Mouse (Mus musculus) midbrain, embryonic 15.5 days (tissue): ENCODE measurements around the gene Slc22a6. TPM values are rescaled to one million over a fixed set of nuclear protein-coding genes. Genes with fewer than 3 reads are reported as not detected.

Experiments
- ATAC-seq: fragments of 200-750 bp; cut with Nextera tagmentation; replicated peaks from 2 replicates; pipeline ENCODE4 v1.8.0; 2017; ENCODE audit warnings: moderate TSS enrichment
- H3K27ac ChIP-seq: fragments of 300-500 bp; sonication (generic); 2 replicates; pipeline ENCODE4 v1.5.1; 2015; ENCODE audit warnings: mild to moderate bottlenecking, inconsistent platforms
- H3K27me3 ChIP-seq: fragments of 300-500 bp; sonication (generic); replicated peaks from 2 replicates; pipeline ENCODE4 v1.6.1; 2015; ENCODE audit warnings: inconsistent platforms
- H3K36me3 ChIP-seq: fragments of 300-500 bp; sonication (generic); replicated peaks from 2 replicates; pipeline ENCODE4 v1.6.1; 2015; ENCODE audit warnings: inconsistent platforms
- H3K4me1 ChIP-seq: fragments of 300-500 bp; sonication (generic); 2 replicates; pipeline ENCODE4 v1.6.1; 2015; ENCODE audit warnings: inconsistent platforms
- H3K4me2 ChIP-seq: fragments of 300-500 bp; sonication (generic); 2 replicates; pipeline ENCODE4 v1.6.1; 2015; ENCODE audit warnings: inconsistent platforms, mild to moderate bottlenecking, moderate library complexity
- H3K4me3 ChIP-seq: fragments of 300-500 bp; sonication (generic); 2 replicates; pipeline ENCODE4 v1.5.1; 2015; ENCODE audit warnings: mild to moderate bottlenecking, inconsistent platforms
- H3K9ac ChIP-seq: fragments of 300-500 bp; sonication (generic); 2 replicates; pipeline ENCODE4 v1.6.1; 2015; ENCODE audit warnings: mild to moderate bottlenecking, inconsistent platforms
- H3K9me3 ChIP-seq: fragments of 300-500 bp; sonication (generic); 2 replicates; pipeline ENCODE4 v1.6.1; 2016; ENCODE audit warnings: inconsistent platforms
- WGBS: fragments of 180-500 bp; shearing (Covaris S2); methylation state at CpG from one replicate; pipeline ENCODE4 v1.1.7; 2015; ENCODE audit warnings: mixed read lengths; 5-methylcytosine and 5-hydroxymethylcytosine counted together
- polyA plus RNA-seq: library from polyadenylated mRNA; unstranded; fragments of >200 nt; fragmentation: Nextera tagmentation; extraction: Ambion mirVana; gene quantifications from 2 replicates; pipeline ENCODE4 v1.2.1, GENCODE M21; 2015

The Slc22a6 gene
- polyA plus RNA-seq, 1 experiment from 2014 or later = 15.3 TPM

DNA sequence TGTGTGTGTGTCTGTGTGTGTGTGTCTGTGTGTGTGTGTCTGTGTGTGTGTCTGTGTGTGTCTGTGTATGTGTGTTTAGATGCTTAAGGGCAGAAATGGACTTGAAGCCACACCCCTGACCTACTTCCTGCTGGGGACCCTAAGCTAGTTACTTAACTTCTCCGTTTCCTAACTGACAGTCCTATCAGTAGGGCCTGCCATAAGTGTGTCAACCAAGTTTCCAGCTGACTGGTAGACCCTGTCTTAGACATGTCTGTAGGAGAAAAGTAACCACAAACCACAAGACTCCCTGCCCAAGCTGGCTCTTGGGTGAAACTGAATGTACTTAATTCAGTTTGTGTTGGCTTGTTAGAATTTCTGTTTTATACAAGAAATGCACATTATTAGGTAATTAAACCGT is 25.7 kb upstream of the Slc22a6 start:
- no peak overlapping the region for H3K9ac ChIP-seq
- no peaks in the 10 kb centered on the region for H3K27me3 ChIP-seq
- WGBS = 73% methylated on average over 2 of the region's 2 CpGs
- no peak overlapping the region for H3K4me3 ChIP-seq
- H3K4me2 ChIP-seq = no peak overlapping the region
- H3K9me3 ChIP-seq = no peaks in the 10 kb centered on the region
- no peaks in the 10 kb centered on the region for H3K4me1 ChIP-seq
- no peak overlapping the region for H3K27ac ChIP-seq
- ATAC-seq = no peak
- no peaks in the 10 kb centered on the region for H3K36me3 ChIP-seq

DNA sequence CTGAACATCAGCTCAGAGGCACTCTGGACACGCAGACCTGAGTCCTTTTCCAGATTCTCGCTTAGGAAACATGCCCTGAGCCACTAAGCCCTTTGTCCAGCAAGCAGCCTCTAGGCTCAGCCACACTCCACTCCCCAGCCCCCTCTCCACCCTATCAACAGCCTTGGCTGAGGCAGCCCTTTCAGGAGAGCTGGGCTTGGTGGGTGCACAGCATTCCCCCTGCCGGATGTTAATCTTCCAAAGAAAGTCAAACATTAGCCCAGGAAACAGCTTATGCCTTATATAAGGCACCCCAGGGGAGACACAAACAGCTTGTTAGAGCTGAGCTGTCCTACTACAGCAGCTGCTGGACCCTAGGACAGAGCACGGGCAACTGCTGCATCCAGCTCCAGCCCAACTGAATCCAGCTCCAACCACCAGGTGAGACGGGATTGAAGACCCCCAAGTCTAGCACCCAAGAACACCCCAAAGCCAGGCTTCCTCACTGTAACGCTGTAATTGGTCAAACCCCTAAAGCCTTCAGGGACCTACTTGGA is 24.9 kb upstream of the Slc22a6 start:
- Histone ChIP-seq H3K9me3 (no peaks in the 10 kb centered on the region), H3K27me3 (no peaks in the 10 kb centered on the region), H3K9ac (no peak overlapping the region), H3K36me3 (no peaks in the 10 kb centered on the region), H3K4me3 (no peak overlapping the region), H3K27ac (no peak overlapping the region), H3K4me2 (no peak overlapping the region), H3K4me1 (no peaks in the 10 kb centered on the region)
- ATAC-seq = no peak
- WGBS = 59% methylated on average over 6 of the region's 6 CpGs

DNA sequence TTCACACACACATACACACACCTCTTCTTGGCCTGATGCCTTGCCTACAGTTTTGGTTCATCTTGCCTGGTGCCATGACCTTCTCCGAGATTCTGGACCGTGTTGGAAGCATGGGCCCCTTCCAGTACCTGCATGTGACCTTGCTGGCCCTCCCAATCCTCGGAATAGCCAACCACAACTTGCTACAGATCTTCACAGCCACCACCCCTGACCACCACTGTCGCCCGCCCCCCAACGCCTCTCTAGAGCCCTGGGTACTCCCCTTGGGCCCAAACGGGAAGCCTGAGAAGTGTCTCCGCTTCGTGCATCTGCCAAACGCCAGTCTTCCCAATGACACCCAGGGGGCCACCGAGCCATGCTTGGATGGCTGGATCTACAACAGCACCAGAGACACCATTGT is 24.0 kb upstream of the Slc22a6 start:
- no peak overlapping the region for H3K4me2 ChIP-seq
- WGBS = 85% methylated on average over 11 of the region's 11 CpGs
- no peaks in the 10 kb centered on the region for H3K4me1 ChIP-seq
- ATAC-seq = no peak
- H3K27ac ChIP-seq = no peak overlapping the region
- no peak overlapping the region for H3K4me3 ChIP-seq
- no peaks in the 10 kb centered on the region for H3K36me3 ChIP-seq
- no peaks in the 10 kb centered on the region for H3K27me3 ChIP-seq
- no peaks in the 10 kb centered on the region for H3K9me3 ChIP-seq
- no peak overlapping the region for H3K9ac ChIP-seq

DNA sequence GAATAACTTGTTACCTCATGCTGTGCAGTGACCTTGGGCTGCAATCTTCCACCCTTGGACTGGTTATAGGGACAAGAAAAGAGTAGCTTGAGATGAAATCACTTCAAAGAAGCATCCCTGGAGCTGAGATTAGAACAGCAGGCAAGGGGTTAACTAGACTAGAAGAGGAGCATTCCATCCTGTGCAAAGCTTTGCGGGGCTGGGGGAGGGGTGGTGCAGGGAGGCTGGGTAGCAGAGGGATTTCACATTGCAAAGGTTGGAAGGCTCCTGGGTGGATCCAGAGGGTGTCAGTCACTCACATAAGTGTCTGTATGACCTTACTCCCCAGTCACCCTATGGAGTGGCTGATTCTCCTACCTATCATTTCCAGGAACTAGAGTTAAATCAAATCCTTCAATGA is 23.3 kb upstream of the Slc22a6 start:
- H3K4me1 ChIP-seq = no peaks in the 10 kb centered on the region
- H3K36me3 ChIP-seq = no peaks in the 10 kb centered on the region
- H3K27ac ChIP-seq = no peak overlapping the region
- H3K27me3 ChIP-seq = no peaks in the 10 kb centered on the region
- 0% methylated on average over 1 of the region's 1 CpGs for WGBS
- no peak overlapping the region for H3K4me3 ChIP-seq
- no peak for ATAC-seq
- H3K9ac ChIP-seq = no peak overlapping the region
- H3K9me3 ChIP-seq = no peaks in the 10 kb centered on the region
- H3K4me2 ChIP-seq = no peak overlapping the region

DNA sequence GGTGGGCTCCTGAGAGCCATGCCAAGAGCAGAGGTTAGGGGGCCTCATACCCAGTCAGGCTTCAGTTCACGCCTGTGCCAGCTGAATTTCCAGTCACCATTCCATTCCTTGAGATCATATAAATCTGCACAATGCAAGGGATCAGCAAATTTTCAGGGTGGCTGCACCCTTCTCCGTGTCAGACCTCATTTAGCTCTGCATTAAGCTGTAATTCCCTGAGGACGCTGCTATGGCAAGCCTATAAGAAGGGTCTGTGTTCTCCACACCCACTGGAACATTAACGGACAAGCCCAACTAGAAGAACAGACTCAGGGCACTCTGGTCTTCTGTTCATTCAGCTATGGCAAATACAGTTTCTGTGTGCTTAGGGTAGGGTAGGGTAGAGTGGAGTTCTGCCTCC is 20.6 kb upstream of the Slc22a6 start:
- ATAC-seq = no peak
- H3K27me3 ChIP-seq = no peaks in the 10 kb centered on the region
- H3K27ac ChIP-seq = no peak overlapping the region
- H3K4me2 ChIP-seq = no peak overlapping the region
- H3K9ac ChIP-seq = no peak overlapping the region
- WGBS = 52% methylated on average over 4 of the region's 4 CpGs
- no peak overlapping the region for H3K4me3 ChIP-seq
- no peaks in the 10 kb centered on the region for H3K9me3 ChIP-seq
- no peaks in the 10 kb centered on the region for H3K4me1 ChIP-seq
- H3K36me3 ChIP-seq = no peaks in the 10 kb centered on the region

DNA sequence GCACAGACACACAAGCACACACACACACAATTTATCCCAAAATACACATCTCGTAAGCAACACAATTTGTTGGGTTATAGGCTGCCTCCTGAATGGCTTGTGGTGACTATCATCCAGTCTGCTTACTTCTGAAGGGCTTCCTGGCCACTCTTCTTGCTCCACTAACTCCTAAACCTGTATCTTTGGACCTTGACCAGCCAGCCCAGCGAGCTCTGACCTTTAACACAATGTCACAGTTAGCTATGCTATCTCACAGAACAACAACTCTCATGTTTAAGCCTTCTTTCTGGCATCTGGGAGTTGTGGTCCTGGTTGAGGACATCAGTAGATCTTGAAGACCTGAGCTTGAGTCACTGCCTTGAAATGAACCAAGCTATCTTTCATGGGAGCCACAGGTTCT is 18.6 kb upstream of the Slc22a6 start:
- 77% methylated on average over 2 of the region's 2 CpGs for WGBS
- no peak overlapping the region for H3K27ac ChIP-seq
- H3K27me3 ChIP-seq = no peaks in the 10 kb centered on the region
- no peak overlapping the region for H3K9ac ChIP-seq
- H3K9me3 ChIP-seq = no peaks in the 10 kb centered on the region
- no peak overlapping the region for H3K4me3 ChIP-seq
- H3K4me2 ChIP-seq = no peak overlapping the region
- no peak for ATAC-seq
- H3K36me3 ChIP-seq = no peaks in the 10 kb centered on the region
- H3K4me1 ChIP-seq = no peaks in the 10 kb centered on the region

DNA sequence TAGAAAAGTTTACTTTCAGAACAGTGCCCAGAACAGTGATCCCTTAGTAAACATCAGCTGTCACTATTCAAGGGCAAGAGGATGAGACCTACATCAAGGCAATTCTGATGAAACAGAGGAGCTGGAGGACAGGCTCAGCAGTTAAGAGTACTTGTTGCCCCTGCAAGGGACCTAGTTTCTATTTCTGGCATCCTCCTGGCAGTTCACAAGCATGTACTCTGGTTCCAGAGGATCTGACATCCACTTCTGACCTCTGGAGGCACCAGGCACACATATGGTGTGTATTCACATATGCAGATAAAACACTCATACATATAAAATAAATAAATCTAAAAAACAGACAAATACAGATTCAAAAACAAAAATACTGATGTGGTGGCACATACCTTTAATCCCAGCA is 15.9 kb upstream of the Slc22a6 start:
- no peaks in the 10 kb centered on the region for H3K27me3 ChIP-seq
- H3K4me2 ChIP-seq = no peak overlapping the region
- H3K27ac ChIP-seq = no peak overlapping the region
- no peak overlapping the region for H3K4me3 ChIP-seq
- no peaks in the 10 kb centered on the region for H3K9me3 ChIP-seq
- no peak overlapping the region for H3K9ac ChIP-seq
- H3K4me1 ChIP-seq = no peaks in the 10 kb centered on the region
- no peak for ATAC-seq
- H3K36me3 ChIP-seq = no peaks in the 10 kb centered on the region

DNA sequence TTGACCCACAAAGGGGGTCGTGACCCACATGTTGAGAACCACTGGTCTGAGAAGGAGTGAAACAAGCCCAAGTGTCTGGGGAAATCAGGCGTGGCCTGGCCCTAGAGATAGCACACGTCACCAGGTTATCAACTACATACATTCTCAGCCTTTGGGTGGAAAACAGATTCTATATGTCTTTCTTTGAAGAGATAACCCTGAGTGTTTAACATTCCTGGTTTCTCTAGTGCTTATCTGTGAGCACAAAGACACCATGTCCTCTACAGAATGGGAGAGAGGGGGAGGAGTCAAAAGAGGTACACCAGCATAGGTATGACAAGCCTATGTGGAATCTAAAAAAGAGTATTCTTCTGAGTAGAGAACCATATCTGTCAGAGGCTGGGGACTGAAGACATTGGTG is 14.9 kb upstream of the Slc22a6 start:
- Histone ChIP-seq H3K36me3 (no peaks in the 10 kb centered on the region), H3K9ac (no peak overlapping the region), H3K4me2 (no peak overlapping the region), H3K27ac (no peak overlapping the region), H3K9me3 (no peaks in the 10 kb centered on the region), H3K4me1 (no peaks in the 10 kb centered on the region), H3K4me3 (no peak overlapping the region), H3K27me3 (no peaks in the 10 kb centered on the region)
- no peak for ATAC-seq
- WGBS = 77% methylated on average over 3 of the region's 3 CpGs

DNA sequence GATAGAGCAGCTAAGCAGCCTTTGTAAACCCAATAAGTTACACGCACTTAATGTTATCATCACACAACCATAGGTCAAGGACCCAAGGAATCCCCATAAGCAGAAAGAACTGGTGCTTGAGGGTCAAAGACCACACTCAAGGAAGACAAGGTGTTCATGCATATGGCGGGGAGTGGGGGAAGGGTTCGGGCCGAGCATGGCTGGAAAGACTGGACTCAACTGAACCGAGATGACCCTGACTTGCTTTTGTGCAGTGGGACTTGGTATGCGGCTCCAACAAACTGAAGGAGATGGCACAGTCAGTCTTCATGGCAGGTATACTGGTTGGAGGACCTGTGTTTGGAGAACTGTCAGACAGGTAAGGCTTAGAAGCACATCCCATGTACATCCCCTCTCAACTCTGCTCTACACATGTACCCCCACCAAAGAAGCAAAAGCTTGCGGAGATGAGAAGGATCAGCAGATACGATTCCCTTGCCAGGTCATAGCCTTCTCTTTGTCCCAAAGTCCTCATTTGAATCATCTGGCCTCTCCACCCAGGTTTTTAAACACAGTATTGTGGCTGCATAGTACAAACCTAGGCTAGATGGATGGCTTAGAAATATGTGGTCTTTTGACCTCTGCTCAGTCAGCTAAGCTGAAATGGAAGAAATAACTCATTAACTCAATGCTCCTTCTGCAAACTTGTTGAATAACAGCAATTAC is 13.2 kb upstream of the Slc22a6 start:
- ATAC-seq = no peak
- Histone ChIP-seq H3K27ac (no peak overlapping the region), H3K36me3 (no peaks in the 10 kb centered on the region), H3K4me3 (no peak overlapping the region), H3K9ac (no peak overlapping the region), H3K27me3 (no peaks in the 10 kb centered on the region), H3K4me2 (no peak overlapping the region), H3K9me3 (no peaks in the 10 kb centered on the region), H3K4me1 (no peaks in the 10 kb centered on the region)
- 93% methylated on average over 8 of the region's 8 CpGs for WGBS

DNA sequence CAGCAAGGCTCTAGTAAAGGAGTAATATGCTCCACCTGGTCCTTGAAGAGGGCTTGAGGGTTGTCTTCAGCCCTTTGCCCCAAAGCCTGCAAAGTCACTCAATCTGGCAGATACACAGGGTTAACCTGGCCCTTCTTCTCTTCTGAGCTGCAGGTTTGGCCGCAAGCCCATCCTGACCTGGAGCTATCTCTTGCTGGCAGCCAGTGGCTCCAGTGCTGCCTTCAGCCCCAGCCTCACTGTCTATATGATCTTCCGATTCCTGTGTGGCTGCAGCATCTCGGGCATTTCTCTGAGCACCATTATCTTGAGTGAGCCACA is 12.6 kb upstream of the Slc22a6 start:
- 94% methylated on average over 3 of the region's 3 CpGs for WGBS
- no peaks in the 10 kb centered on the region for H3K27me3 ChIP-seq
- no peaks in the 10 kb centered on the region for H3K9me3 ChIP-seq
- no peaks in the 10 kb centered on the region for H3K4me1 ChIP-seq
- H3K36me3 ChIP-seq = no peaks in the 10 kb centered on the region
- no peak overlapping the region for H3K9ac ChIP-seq
- no peak overlapping the region for H3K27ac ChIP-seq
- no peak for ATAC-seq
- H3K4me3 ChIP-seq = no peak overlapping the region
- no peak overlapping the region for H3K4me2 ChIP-seq

DNA sequence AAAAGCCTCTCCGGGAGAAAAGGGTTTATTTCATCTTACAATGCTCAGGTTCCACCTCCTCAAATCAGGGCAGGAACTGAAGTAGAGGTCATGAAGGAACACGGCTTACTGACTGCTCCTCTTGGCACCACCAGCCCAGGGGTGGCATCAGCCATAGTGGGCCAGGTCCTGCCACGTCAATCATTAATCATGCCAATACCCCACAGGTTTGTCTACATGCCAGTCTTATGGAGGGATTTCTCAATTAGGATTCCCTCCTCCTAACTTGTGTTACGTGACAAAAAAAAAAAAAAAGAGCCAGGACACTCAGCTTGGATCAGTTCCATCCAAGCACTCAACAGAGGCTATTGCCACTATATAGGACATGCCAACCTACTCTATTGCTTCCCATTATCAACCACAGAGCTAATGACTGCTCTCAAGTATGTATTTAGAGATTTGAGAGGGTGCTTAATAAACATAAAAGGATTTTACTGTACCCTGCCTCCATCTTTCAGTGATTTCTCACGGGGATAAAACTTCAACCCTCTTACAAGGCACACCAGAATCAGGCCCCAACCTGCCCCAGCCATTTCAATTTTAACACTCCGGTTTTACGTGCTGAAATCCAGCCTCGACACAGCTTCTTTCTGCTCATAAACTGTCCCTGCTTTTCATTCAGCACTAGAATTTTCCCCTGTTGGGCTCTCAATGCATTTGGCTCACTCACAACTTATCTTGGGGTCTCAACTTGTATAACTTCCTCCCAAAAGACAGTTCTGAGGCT is 6.3 kb upstream of the Slc22a6 start:
- WGBS = 82% methylated on average over 8 of the region's 8 CpGs

DNA sequence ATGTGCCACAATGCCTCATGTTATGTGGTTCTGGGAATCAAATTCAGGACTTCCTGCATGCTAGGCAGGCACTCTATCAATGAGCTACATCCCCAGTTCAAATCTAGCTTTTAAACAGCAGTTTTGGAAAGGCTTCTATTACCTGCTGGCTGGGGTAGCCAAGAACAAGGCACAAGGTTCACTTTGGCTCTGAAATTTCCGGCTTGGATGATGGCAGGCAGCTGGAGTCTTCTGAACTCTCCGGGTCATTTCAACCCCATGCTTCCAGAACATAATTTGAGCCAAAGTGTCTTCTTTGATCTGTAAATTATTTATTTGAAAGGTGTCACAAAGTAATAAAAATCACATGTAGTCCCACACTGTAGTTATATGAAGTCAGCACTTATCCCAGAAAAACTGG is 4.7 kb upstream of the Slc22a6 start:
- WGBS = 87% methylated on average over 2 of the region's 2 CpGs
- Histone ChIP-seq H3K4me1 (no peaks in the 10 kb centered on the region), H3K27me3 (no peaks in the 10 kb centered on the region), H3K9me3 (no peaks in the 10 kb centered on the region), H3K4me2 (no peak overlapping the region), H3K4me3 (no peak overlapping the region), H3K36me3 (no peaks in the 10 kb centered on the region), H3K9ac (no peak overlapping the region), H3K27ac (no peak overlapping the region)
- no peak for ATAC-seq

More for the DNA sequence above, 6.3 kb upstream of the Slc22a6 start:
- Histone ChIP-seq H3K4me2 (no peak overlapping the region), H3K27ac (no peak overlapping the region), H3K9ac (no peak overlapping the region), H3K36me3 (no peaks in the 10 kb centered on the region), H3K27me3 (no peaks in the 10 kb centered on the region), H3K9me3 (no peaks in the 10 kb centered on the region), H3K4me3 (no peak overlapping the region), H3K4me1 (no peaks in the 10 kb centered on the region)
- ATAC-seq = no peak

DNA sequence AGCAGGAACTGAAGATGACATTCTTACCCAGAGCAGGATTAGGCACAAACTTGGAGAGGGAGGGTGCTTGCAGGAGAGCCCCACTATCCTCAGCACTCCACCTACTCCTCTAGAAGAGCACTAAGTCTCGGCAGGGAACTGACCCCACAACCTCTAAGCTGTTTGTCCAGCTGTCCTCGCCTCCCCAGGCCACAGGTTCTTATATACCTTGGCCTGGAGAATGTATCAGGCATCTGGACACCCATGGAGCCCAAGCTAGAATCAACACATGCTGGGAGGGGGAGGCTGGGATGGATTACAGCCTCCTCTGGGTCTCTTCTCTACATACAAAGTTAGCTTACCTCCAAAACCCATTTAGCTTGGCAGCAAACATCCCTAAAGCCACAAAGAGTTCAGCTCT is 3.5 kb upstream of the Slc22a6 start:
- no peak for ATAC-seq
- Histone ChIP-seq H3K27me3 (no peaks in the 10 kb centered on the region), H3K4me3 (no peak overlapping the region), H3K9ac (no peak overlapping the region), H3K4me1 (no peaks in the 10 kb centered on the region), H3K36me3 (no peaks in the 10 kb centered on the region), H3K4me2 (no peak overlapping the region), H3K27ac (no peak overlapping the region), H3K9me3 (no peaks in the 10 kb centered on the region)
- 57% methylated on average over 2 of the region's 2 CpGs for WGBS
